Mouse (Mus musculus): ENCODE measurements at regions not wholly inside any gene's neighbourhood (a gene's known extent, or its start where the extent isn't known, plus 50 kb on each side); places are given as distances from the start of the nearest gene placed in this dataset.

DNA sequence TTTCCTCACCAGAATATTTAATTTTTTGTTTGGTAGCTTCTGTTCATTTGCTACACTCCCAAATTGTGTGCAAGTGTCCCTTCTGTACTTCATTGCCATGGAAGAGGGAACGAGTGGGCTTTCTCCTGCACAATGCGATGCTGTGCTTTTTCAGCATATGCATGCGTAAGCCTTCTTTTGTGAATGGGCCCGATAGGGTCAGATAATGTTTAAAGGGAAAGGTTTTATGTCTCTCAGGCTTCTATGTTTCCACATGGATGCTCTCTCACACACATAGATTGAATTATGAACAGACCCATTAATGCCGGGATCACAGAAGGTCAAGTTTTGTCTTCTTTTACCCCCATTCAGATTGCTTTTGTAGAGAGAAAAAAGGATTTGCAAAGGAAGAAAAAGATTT lies 158.5 kb upstream of the Dnajc24 start:
- Histone ChIP-seq H3K27me3 (ENCODE audit: control insufficient read depth, insufficient read depth, low read length) (no peaks in the 10 kb centered on the region), H3K4me1 (replicated peaks; ENCODE audit: control insufficient read depth, insufficient read depth, low read length) (no peaks in the 10 kb centered on the region), H3K9ac (ENCODE audit: low read depth, low read length) (no peak overlapping the region), H3K36me3 (ENCODE audit: control insufficient read depth, insufficient read depth, low read length) (no peaks in the 10 kb centered on the region), H3K4me3 (ENCODE audit: low read depth, low read length) (no peak overlapping the region), H3K4me2 (replicated peaks; ENCODE audit: low read depth, low read length) (no peak overlapping the region), H3K27ac (ENCODE audit: low read depth, low read length) (no peak overlapping the region), H3K9me3 (ENCODE audit: control insufficient read depth, low read length) (no peaks in the 10 kb centered on the region)
- DNase-seq (ENCODE audit: low spot score): no peak
- WGBS: 37% methylated on average over 5 of the region's 5 CpGs
- peak; percentile 57; the same call in 1 of the 2 replicates for ATAC-seq (ENCODE audit: low FRiP score)

DNA sequence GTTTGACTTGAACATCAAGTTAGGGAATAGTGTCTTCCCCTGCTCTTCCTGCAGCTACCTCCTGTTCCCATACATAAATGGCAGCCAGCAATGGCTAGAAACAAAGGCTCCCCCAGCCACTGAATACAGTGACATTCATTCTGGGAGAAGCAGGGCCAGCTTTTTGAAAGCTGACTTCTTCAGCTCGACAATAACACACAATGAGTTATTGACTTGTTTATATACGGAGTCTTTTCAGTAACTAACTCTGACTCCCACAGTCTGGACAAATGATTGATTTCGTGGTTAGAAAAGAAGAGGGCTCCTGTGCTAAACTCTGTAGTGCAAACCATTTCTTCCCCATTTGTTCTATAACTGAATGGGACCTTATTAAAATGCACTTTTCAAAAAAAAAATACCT lies 146.4 kb upstream of the Dnajc24 start:
- no peaks in the 10 kb centered on the region for H3K27me3 ChIP-seq (ENCODE audit: control insufficient read depth, insufficient read depth, low read length)
- ATAC-seq (ENCODE audit: low FRiP score): peak; percentile 75
- no peaks in the 10 kb centered on the region for H3K4me1 ChIP-seq (replicated peaks; ENCODE audit: control insufficient read depth, insufficient read depth, low read length)
- H3K9ac ChIP-seq (ENCODE audit: low read depth, low read length): no peak overlapping the region
- WGBS: 30% methylated on average over 3 of the region's 3 CpGs
- peak; percentile 33 for DNase-seq (ENCODE audit: low spot score)
- H3K4me3 ChIP-seq (ENCODE audit: low read depth, low read length): no peak overlapping the region
- no peaks in the 10 kb centered on the region for H3K9me3 ChIP-seq (ENCODE audit: control insufficient read depth, low read length)
- no peak overlapping the region for H3K4me2 ChIP-seq (replicated peaks; ENCODE audit: low read depth, low read length)
- no peak overlapping the region for H3K27ac ChIP-seq (ENCODE audit: low read depth, low read length)
- H3K36me3 ChIP-seq (ENCODE audit: control insufficient read depth, insufficient read depth, low read length): no peaks in the 10 kb centered on the region

DNA sequence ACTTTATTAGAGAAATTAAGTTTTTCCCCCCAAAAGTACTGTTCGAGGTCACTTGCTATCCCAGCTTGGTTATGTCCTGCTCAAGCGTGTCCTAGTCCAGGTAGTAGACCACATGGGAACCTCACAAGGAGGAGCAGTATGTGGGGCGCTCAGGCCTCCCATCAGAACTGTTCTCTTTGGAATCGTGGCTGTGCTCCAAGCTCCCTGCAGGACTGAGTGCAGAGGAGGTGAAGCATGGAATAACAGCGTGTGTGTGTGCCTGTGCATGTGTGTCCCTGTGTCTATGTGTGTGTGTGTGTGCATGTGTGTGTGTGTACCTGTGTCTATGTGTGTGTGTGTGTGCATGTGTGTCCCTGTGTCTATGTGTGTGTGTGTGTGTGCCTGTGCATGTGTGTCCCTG lies 137.6 kb upstream of the Dnajc24 start:
- Histone ChIP-seq H3K4me3 (ENCODE audit: low read depth, low read length) (no peak overlapping the region), H3K27me3 (ENCODE audit: control insufficient read depth, insufficient read depth, low read length) (no peaks in the 10 kb centered on the region), H3K4me1 (replicated peaks; ENCODE audit: control insufficient read depth, insufficient read depth, low read length) (no peaks in the 10 kb centered on the region), H3K36me3 (ENCODE audit: control insufficient read depth, insufficient read depth, low read length) (no peaks in the 10 kb centered on the region), H3K9me3 (ENCODE audit: control insufficient read depth, low read length) (no peaks in the 10 kb centered on the region), H3K9ac (ENCODE audit: low read depth, low read length) (no peak overlapping the region), H3K4me2 (replicated peaks; ENCODE audit: low read depth, low read length) (no peak overlapping the region), H3K27ac (ENCODE audit: low read depth, low read length) (no peak overlapping the region)
- ATAC-seq (ENCODE audit: low FRiP score): no peak
- no peak for DNase-seq (ENCODE audit: low spot score)
- 88% methylated on average over 5 of the region's 5 CpGs for WGBS

DNA sequence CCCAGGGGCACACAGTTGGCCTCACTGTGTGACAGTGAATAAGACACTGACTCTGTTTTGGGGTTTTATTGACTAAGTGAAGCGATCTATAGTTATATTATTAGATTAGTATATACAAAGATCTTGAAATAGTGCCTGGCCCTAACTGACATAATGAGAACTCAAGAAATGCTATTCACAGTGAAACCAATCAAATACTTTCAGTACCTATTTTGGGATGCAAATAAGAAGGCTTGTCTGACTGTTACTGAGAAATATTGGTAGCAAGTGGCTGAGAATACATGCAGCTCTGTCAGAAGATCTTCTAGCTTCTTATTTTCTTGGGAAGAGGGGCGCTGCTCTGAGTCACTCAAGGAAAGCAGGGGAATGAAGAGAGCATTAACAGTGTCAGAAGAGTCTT lies 97.7 kb upstream of the Dnajc24 start:
- Histone ChIP-seq H3K27me3 (ENCODE audit: control insufficient read depth, insufficient read depth, low read length) (no peaks in the 10 kb centered on the region), H3K9ac (ENCODE audit: low read depth, low read length) (no peak overlapping the region), H3K9me3 (ENCODE audit: control insufficient read depth, low read length) (no peaks in the 10 kb centered on the region), H3K4me3 (ENCODE audit: low read depth, low read length) (no peak overlapping the region), H3K36me3 (ENCODE audit: control insufficient read depth, insufficient read depth, low read length) (no peaks in the 10 kb centered on the region), H3K4me1 (replicated peaks; ENCODE audit: control insufficient read depth, insufficient read depth, low read length) (no peaks in the 10 kb centered on the region), H3K4me2 (replicated peaks; ENCODE audit: low read depth, low read length) (no peak overlapping the region), H3K27ac (ENCODE audit: low read depth, low read length) (no peak overlapping the region)
- 90% methylated on average over 2 of the region's 2 CpGs for WGBS
- DNase-seq (ENCODE audit: low spot score) (no peak), ATAC-seq (ENCODE audit: low FRiP score) (no peak)

DNA sequence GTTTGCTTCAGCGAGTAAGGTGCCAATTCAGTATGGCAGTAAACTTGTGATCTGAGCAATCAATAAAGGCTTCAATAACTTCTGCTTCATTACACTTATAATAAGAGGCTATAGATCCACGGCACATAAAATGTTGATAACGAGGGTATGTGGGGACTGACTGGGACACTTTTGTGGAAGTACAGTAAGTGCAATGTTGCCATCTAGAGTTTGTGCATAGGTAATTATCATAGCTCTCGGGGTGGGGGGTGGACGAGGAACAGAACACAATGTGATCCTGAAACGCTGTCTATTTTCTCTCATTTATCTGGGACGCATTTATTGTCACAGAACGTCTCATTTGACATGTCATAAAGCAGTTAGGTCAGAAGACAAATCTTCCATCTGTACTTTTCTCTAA lies 82.8 kb upstream of the Dnajc24 start:
- Histone ChIP-seq H3K4me3 (ENCODE audit: low read depth, low read length) (no peak overlapping the region), H3K36me3 (ENCODE audit: control insufficient read depth, insufficient read depth, low read length) (no peaks in the 10 kb centered on the region), H3K9me3 (ENCODE audit: control insufficient read depth, low read length) (no peaks in the 10 kb centered on the region), H3K27ac (ENCODE audit: low read depth, low read length) (no peak overlapping the region), H3K27me3 (ENCODE audit: control insufficient read depth, insufficient read depth, low read length) (no peaks in the 10 kb centered on the region), H3K9ac (ENCODE audit: low read depth, low read length) (no peak overlapping the region), H3K4me1 (replicated peaks; ENCODE audit: control insufficient read depth, insufficient read depth, low read length) (peaks cover 5% of the 10 kb centered on the region; the same call in 1 of the 2 replicates), H3K4me2 (replicated peaks; ENCODE audit: low read depth, low read length) (no peak overlapping the region)
- 45% methylated on average over 8 of the region's 8 CpGs for WGBS
- DNase-seq (ENCODE audit: low spot score) (no peak), ATAC-seq (ENCODE audit: low FRiP score) (no peak)

DNA sequence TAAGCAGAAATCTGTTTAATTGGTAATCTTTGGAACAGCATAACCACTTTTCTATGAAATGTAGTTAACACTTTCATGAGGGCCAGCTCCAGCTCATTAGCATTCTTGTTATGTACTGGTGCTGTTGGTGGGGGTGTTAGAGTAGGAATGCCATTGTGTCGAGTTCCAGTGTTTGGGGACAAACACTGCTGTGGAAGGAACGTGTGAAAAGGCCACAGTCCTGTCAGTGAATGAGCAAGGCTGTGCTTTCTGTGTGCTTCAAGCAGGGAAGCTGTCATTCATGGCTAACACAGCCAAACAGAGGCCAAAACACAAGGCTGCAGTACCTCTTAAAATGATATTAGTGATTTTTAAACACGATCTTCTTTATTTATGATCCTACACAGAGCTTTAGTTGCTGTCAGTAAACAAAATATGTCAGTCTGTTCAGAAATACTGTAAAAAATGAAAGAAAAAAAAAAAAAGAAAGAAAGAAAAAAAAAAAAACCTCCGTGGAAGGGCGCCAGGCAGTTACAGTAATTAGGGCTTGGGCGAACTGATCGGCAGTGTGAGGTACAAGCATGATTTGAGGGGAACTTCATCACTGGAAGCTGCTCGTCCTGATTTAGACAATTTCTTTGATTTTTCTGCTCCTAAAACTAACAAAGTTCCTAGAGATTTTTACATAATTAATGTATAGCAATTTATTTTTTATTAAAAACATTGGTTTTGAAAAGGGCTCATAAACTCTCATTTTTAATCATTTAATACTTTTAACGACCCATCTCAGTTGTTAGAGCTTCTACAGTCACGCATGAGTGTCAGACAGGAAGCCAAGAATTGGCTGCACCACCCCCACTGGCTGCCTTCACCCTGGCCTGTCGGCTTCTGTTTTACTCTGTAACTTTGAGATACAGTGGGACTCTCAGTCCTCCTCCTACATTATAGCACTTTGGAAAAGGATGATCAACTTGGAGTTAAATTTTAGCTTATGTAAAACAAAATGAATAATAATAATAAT lies 80.8 kb upstream of the Dnajc24 start:
- H3K27me3 ChIP-seq (ENCODE audit: control insufficient read depth, insufficient read depth, low read length): no peaks in the 10 kb centered on the region
- WGBS: 19% methylated on average over 11 of the region's 11 CpGs
- H3K4me2 ChIP-seq (replicated peaks; ENCODE audit: low read depth, low read length): no peak overlapping the region
- no peak overlapping the region; the same call in 1 of the 2 replicates for H3K27ac ChIP-seq (ENCODE audit: low read depth, low read length)
- H3K4me3 ChIP-seq (ENCODE audit: low read depth, low read length): no peak overlapping the region
- peak; percentile 64 for DNase-seq (ENCODE audit: low spot score)
- no peaks in the 10 kb centered on the region for H3K9me3 ChIP-seq (ENCODE audit: control insufficient read depth, low read length)
- H3K4me1 ChIP-seq (replicated peaks; ENCODE audit: control insufficient read depth, insufficient read depth, low read length): peaks cover 5% of the 10 kb centered on the region; the same call in 1 of the 2 replicates
- ATAC-seq (ENCODE audit: low FRiP score): peak; percentile 88
- H3K36me3 ChIP-seq (ENCODE audit: control insufficient read depth, insufficient read depth, low read length): no peaks in the 10 kb centered on the region
- H3K9ac ChIP-seq (ENCODE audit: low read depth, low read length): no peak overlapping the region

DNA sequence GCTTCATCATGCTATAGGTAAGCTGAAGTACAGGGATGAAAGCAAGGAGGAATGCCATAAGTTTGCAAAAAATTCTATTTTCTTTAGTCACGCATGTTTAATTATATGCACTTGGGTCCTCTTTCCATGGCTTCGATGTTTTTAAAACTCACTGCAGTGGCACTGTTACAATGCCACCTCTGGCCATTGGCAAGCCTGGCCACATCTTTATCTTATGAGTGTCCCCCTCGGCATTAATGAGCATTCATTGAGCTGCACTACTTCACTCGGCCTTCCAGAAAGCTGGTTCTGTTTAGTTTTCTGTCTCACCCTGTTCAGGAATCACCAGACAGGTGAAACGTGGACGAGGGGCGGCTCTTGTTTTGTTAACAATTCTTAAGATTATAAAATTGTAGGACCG lies 79.7 kb upstream of the Dnajc24 start:
- Histone ChIP-seq H3K4me3 (ENCODE audit: low read depth, low read length) (no peak overlapping the region), H3K27ac (ENCODE audit: low read depth, low read length) (no peak overlapping the region), H3K27me3 (ENCODE audit: control insufficient read depth, insufficient read depth, low read length) (no peaks in the 10 kb centered on the region), H3K4me1 (replicated peaks; ENCODE audit: control insufficient read depth, insufficient read depth, low read length) (peaks cover 5% of the 10 kb centered on the region; the same call in 1 of the 2 replicates), H3K4me2 (replicated peaks; ENCODE audit: low read depth, low read length) (no peak overlapping the region), H3K36me3 (ENCODE audit: control insufficient read depth, insufficient read depth, low read length) (no peaks in the 10 kb centered on the region), H3K9me3 (ENCODE audit: control insufficient read depth, low read length) (no peaks in the 10 kb centered on the region), H3K9ac (ENCODE audit: low read depth, low read length) (no peak overlapping the region)
- 44% methylated on average over 8 of the region's 8 CpGs for WGBS
- DNase-seq (ENCODE audit: low spot score): peak; percentile 27
- no peak for ATAC-seq (ENCODE audit: low FRiP score)

DNA sequence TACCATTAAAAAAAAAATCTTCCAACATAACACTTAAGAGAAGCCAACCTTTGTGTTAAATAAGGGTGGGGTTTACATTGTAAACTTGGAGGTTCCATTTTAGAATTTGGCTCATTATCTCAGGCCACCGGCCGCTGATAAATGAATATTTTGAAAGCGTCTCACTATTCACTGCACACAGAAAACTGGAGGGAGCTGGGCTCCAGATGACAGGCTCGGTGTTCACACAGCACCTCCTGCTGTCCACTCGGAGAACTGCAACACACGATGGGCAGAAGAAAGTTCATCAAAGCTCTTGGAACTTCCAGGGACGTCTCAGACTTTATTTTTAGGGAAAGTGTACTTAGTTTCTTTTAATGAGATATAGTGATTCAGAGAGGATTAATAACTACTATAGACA lies 78.6 kb upstream of the Dnajc24 start:
- 3% methylated on average over 7 of the region's 7 CpGs for WGBS
- H3K9ac ChIP-seq (ENCODE audit: low read depth, low read length): no peak overlapping the region
- H3K27ac ChIP-seq (ENCODE audit: low read depth, low read length): no peak overlapping the region
- H3K9me3 ChIP-seq (ENCODE audit: control insufficient read depth, low read length): no peaks in the 10 kb centered on the region
- no peaks in the 10 kb centered on the region for H3K27me3 ChIP-seq (ENCODE audit: control insufficient read depth, insufficient read depth, low read length)
- peak; percentile 91 for DNase-seq (ENCODE audit: low spot score)
- no peak overlapping the region for H3K4me3 ChIP-seq (ENCODE audit: low read depth, low read length)
- no peak overlapping the region for H3K4me2 ChIP-seq (replicated peaks; ENCODE audit: low read depth, low read length)
- H3K36me3 ChIP-seq (ENCODE audit: control insufficient read depth, insufficient read depth, low read length): no peaks in the 10 kb centered on the region
- ATAC-seq (ENCODE audit: low FRiP score): peak; percentile 17; the same call in 1 of the 2 replicates
- H3K4me1 ChIP-seq (replicated peaks; ENCODE audit: control insufficient read depth, insufficient read depth, low read length): peaks cover 5% of the 10 kb centered on the region; the same call in 1 of the 2 replicates

DNA sequence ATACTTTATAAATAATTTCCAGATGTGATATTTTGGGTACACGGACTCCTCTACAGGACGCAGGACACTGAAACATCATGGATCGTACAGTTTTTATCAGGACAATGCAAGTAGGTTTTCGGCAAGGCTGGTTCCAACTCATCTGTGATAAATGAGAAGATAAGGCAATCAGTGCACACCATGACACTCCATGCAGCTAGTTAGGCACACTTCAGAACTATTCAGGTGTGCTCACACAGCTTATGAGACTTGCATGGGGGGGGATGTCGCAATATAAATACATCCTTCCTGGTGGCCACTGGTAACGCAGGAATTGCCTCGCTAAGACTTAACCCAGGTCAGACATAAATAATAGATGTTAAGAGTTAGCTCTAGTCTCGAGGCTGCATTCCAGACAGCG lies 77.3 kb upstream of the Dnajc24 start:
- Histone ChIP-seq H3K9ac (ENCODE audit: low read depth, low read length) (no peak overlapping the region), H3K4me2 (replicated peaks; ENCODE audit: low read depth, low read length) (no peak overlapping the region), H3K27me3 (ENCODE audit: control insufficient read depth, insufficient read depth, low read length) (0 out of 2 replicates have a peak, but pooled peaks cover 2% of the 10 kb centered on the region), H3K4me3 (ENCODE audit: low read depth, low read length) (no peak overlapping the region), H3K36me3 (ENCODE audit: control insufficient read depth, insufficient read depth, low read length) (no peaks in the 10 kb centered on the region), H3K4me1 (replicated peaks; ENCODE audit: control insufficient read depth, insufficient read depth, low read length) (peaks cover 5% of the 10 kb centered on the region; the same call in 1 of the 2 replicates), H3K9me3 (ENCODE audit: control insufficient read depth, low read length) (no peaks in the 10 kb centered on the region), H3K27ac (ENCODE audit: low read depth, low read length) (no peak overlapping the region)
- WGBS: 68% methylated on average over 9 of the region's 9 CpGs
- no peak for ATAC-seq (ENCODE audit: low FRiP score)
- DNase-seq (ENCODE audit: low spot score): no peak

All from hindbrain, embryonic 11.5 days (tissue).